Mouse (Mus musculus) C2C12 (cell line): ENCODE measurements around the gene Mpv17.
A peak's percentile ranks its signal among the peaks of the same experiment; 100 is the strongest.

Source experiments
- CTCF ChIP-seq: IDR thresholded peaks from one replicate; pipeline ENCODE4 v1.5.1; 2011; ENCODE audit not compliant: control insufficient read depth, insufficient read depth, insufficient read length
- FOSL1 ChIP-seq: IDR thresholded peaks from one replicate; pipeline ENCODE4 v1.8.0; 2011; ENCODE audit warnings: mild to moderate bottlenecking, low read length; ENCODE audit not compliant: poor library complexity, insufficient read depth, severe bottlenecking
- MYOD1 ChIP-seq: IDR thresholded peaks from one replicate; pipeline ENCODE4 v1.6.1; 2011; ENCODE audit warnings: low read depth; ENCODE audit not compliant: control insufficient read depth, insufficient read length
- MYOG ChIP-seq: IDR thresholded peaks from one replicate; pipeline ENCODE4 v1.6.1; 2011; ENCODE audit not compliant: control insufficient read depth, insufficient read length; ENCODE audit errors: extremely low read depth
- USF1 ChIP-seq: IDR thresholded peaks from one replicate; pipeline ENCODE4 v1.6.1; 2011; ENCODE audit warnings: low read depth, mild to moderate bottlenecking, control low read depth, moderate library complexity

- peak; percentile 91 for TF ChIP-seq CTCF
- no peak for TF ChIP-seq MYOG
- TF ChIP-seq FOSL1: no peak
- TF ChIP-seq USF1: no peak
- TF ChIP-seq MYOD1: no peak
These were observed 39.0 kb upstream of the Mpv17 start, which contains the start of the genes Snx17 and Eif2b4 for GRCm38 (mm10) chr5:31192939-31193630.
